Mouse (Mus musculus): Measurements from ENCODE around the gene Nodal. TPM values are rescaled to one million over a fixed set of nuclear protein-coding genes. Genes with fewer than 3 reads are reported as not detected.
"Not testable (repeated sequence)": the region's sequence is repeated elsewhere in the genome, so short reads cannot be mapped to it uniquely, and the experiment has no call there.

Gene Nodal
- polyA plus RNA-seq, 1 experiment from 2014 or later, result 0.10 TPM

- Histone ChIP-seq H3K36me3 (peaks cover 7% of the 10 kb centered on the region; the same call in 1 of the 2 replicates), H3K4me2 (replicated peaks) (no peak overlapping the region), H3K4me3 (no peak overlapping the region), H3K27me3 (no peaks in the 10 kb centered on the region), H3K27ac (no peak overlapping the region), H3K9ac (no peak overlapping the region), H3K4me1 (peaks cover 25% of the 10 kb centered on the region), H3K9me3 (no peaks in the 10 kb centered on the region)
- 73% methylated on average over 7 of the region's 7 CpGs for WGBS
- ATAC-seq (ENCODE audit: insufficient number of reproducible peaks, insufficient read depth, low FRiP score, low TSS enrichment), result no peak
Measured at GRCm38 (mm10) chr10:61440202-61440800, 22.5 kb downstream of the Nodal start.

- Histone ChIP-seq H3K9ac (no peak overlapping the region), H3K27me3 (no peaks in the 10 kb centered on the region), H3K9me3 (no peaks in the 10 kb centered on the region), H3K27ac (peak overlapping the region; percentile 48; the same call in 1 of the 2 replicates), H3K4me3 (no peak overlapping the region), H3K36me3 (no peaks in the 10 kb centered on the region; the same call in 1 of the 2 replicates), H3K4me2 (replicated peaks) (no peak overlapping the region), H3K4me1 (peaks cover 43% of the 10 kb centered on the region)
- 42% methylated on average over 6 of the region's 6 CpGs for WGBS
- ATAC-seq (ENCODE audit: insufficient number of reproducible peaks, insufficient read depth, low FRiP score, low TSS enrichment), result no peak
Measured at GRCm38 (mm10) chr10:61443456-61443855, 25.7 kb downstream of the Nodal start.

GRCm38 (mm10) chr10:61443876-61444275 is 26.1 kb downstream of the Nodal start:
- Histone ChIP-seq H3K9ac (no peak overlapping the region), H3K27me3 (no peaks in the 10 kb centered on the region), H3K27ac (peak overlapping the region; percentile 48; the same call in 1 of the 2 replicates), H3K4me3 (no peak overlapping the region), H3K9me3 (no peaks in the 10 kb centered on the region), H3K4me1 (peaks cover 47% of the 10 kb centered on the region), H3K36me3 (no peaks in the 10 kb centered on the region; the same call in 1 of the 2 replicates), H3K4me2 (replicated peaks) (no peak overlapping the region)
- ATAC-seq (ENCODE audit: insufficient number of reproducible peaks, insufficient read depth, low FRiP score, low TSS enrichment), result no peak
- WGBS, result 50% methylated on average over 1 of the region's 1 CpGs

- H3K36me3 ChIP-seq, result no peaks in the 10 kb centered on the region; the same call in none of the 2 replicates
- H3K27ac ChIP-seq, result no peak overlapping the region
- H3K9me3 ChIP-seq, result no peaks in the 10 kb centered on the region
- no peak overlapping the region for H3K4me3 ChIP-seq
- no peak for ATAC-seq (ENCODE audit: insufficient number of reproducible peaks, insufficient read depth, low FRiP score, low TSS enrichment)
- H3K27me3 ChIP-seq, result no peaks in the 10 kb centered on the region
- no peak overlapping the region for H3K9ac ChIP-seq
- no peak overlapping the region for H3K4me2 ChIP-seq (replicated peaks)
- 83% methylated on average over 3 of the region's 3 CpGs for WGBS
- peaks cover 56% of the 10 kb centered on the region for H3K4me1 ChIP-seq
Measured at GRCm38 (mm10) chr10:61445016-61445415, 27.2 kb downstream of the Nodal start.

GRCm38 (mm10) chr10:61447581-61448353 is 30.0 kb downstream of the Nodal start:
- H3K4me2 ChIP-seq (replicated peaks), result no peak overlapping the region
- WGBS, result 76% methylated on average over 10 of the region's 10 CpGs
- no peak overlapping the region for H3K27ac ChIP-seq
- peaks cover 64% of the 10 kb centered on the region for H3K4me1 ChIP-seq
- no peaks in the 10 kb centered on the region for H3K27me3 ChIP-seq
- H3K4me3 ChIP-seq, result no peak overlapping the region
- no peak for ATAC-seq (ENCODE audit: insufficient number of reproducible peaks, insufficient read depth, low FRiP score, low TSS enrichment)
- no peaks in the 10 kb centered on the region for H3K9me3 ChIP-seq
- no peaks in the 10 kb centered on the region; the same call in none of the 2 replicates for H3K36me3 ChIP-seq
- no peak overlapping the region for H3K9ac ChIP-seq

GRCm38 (mm10) chr10:61448834-61449233 is 31.1 kb downstream of the Nodal start:
- ATAC-seq (ENCODE audit: insufficient number of reproducible peaks, insufficient read depth, low FRiP score, low TSS enrichment), result no peak
- Histone ChIP-seq H3K9me3 (no peaks in the 10 kb centered on the region), H3K36me3 (no peaks in the 10 kb centered on the region; the same call in none of the 2 replicates), H3K9ac (no peak overlapping the region), H3K4me2 (replicated peaks) (no peak overlapping the region), H3K27me3 (no peaks in the 10 kb centered on the region), H3K4me1 (peaks cover 55% of the 10 kb centered on the region), H3K27ac (no peak overlapping the region), H3K4me3 (no peak overlapping the region)
- WGBS, result 73% methylated on average over 3 of the region's 3 CpGs

- peak overlapping the region; percentile 41; the same call in 1 of the 2 replicates for H3K27ac ChIP-seq
- 4% methylated on average over 8 of the region's 8 CpGs for WGBS
- peak overlapping the region; percentile 86 for H3K4me2 ChIP-seq (replicated peaks)
Measured at GRCm38 (mm10) chr10:61451463-61451930, 33.7 kb downstream of the Nodal start.

GRCm38 (mm10) chr10:61451931-61452617 is 34.3 kb downstream of the Nodal start:
- ATAC-seq (ENCODE audit: insufficient number of reproducible peaks, insufficient read depth, low FRiP score, low TSS enrichment), result peak; percentile 62
- whole genome bisulfite sequencing, result under 1% methylated on average over 62 of the region's 62 CpGs

More at GRCm38 (mm10) chr10:61451463-61451930, 33.7 kb downstream of the Nodal start:
- Histone ChIP-seq H3K4me3 (peak overlapping the region; percentile 96), H3K4me1 (peaks cover 39% of the 10 kb centered on the region), H3K9ac (peak overlapping the region; percentile 92), H3K9me3 (no peaks in the 10 kb centered on the region), H3K36me3 (no peaks in the 10 kb centered on the region; the same call in none of the 2 replicates), H3K27me3 (no peaks in the 10 kb centered on the region)
- ATAC-seq (ENCODE audit: insufficient number of reproducible peaks, insufficient read depth, low FRiP score, low TSS enrichment), result no peak

GRCm38 (mm10) chr10:61452645-61453044 is 34.9 kb downstream of the Nodal start, which contains the start of gene Eif4ebp2:
TSS of gene Eif4ebp2 (minus strand) at chr10:61452661.
- Histone ChIP-seq H3K9me3 (no peaks in the 10 kb centered on the region), H3K4me3 (peak within 1 kb of the TSS; percentile 96), H3K36me3 (no peaks in the 10 kb centered on the region; the same call in 1 of the 2 replicates), H3K4me1 (peaks cover 30% of the 10 kb centered on the region), H3K9ac (peak within 1 kb of the TSS; percentile 92), H3K4me2 (replicated peaks) (peak within 1 kb of the TSS; percentile 86), H3K27ac (peak within 1 kb of the TSS; percentile 78), H3K27me3 (no peaks in the 10 kb centered on the region)
- ATAC-seq (ENCODE audit: insufficient number of reproducible peaks, insufficient read depth, low FRiP score, low TSS enrichment), result peak; percentile 93
- under 1% methylated on average over 34 of the region's 36 CpGs for WGBS

More at GRCm38 (mm10) chr10:61451931-61452617, 34.3 kb downstream of the Nodal start:
- Histone ChIP-seq H3K4me1 (peaks cover 33% of the 10 kb centered on the region), H3K36me3 (no peaks in the 10 kb centered on the region; the same call in 1 of the 2 replicates), H3K27ac (peak overlapping the region; percentile 78), H3K4me2 (replicated peaks) (peak overlapping the region; percentile 86), H3K4me3 (peak overlapping the region; percentile 96), H3K9ac (peak overlapping the region; percentile 92), H3K9me3 (no peaks in the 10 kb centered on the region), H3K27me3 (no peaks in the 10 kb centered on the region)

GRCm38 (mm10) chr10:61453171-61453570 is 35.4 kb downstream of the Nodal start:
- H3K9ac ChIP-seq; H3K9me3 ChIP-seq; H3K36me3 ChIP-seq; H3K27me3 ChIP-seq; H3K27ac ChIP-seq; ATAC-seq (ENCODE audit: insufficient number of reproducible peaks, insufficient read depth, low FRiP score, low TSS enrichment): not testable (repeated sequence)
- Histone ChIP-seq H3K4me3 (peak overlapping the region; percentile 96), H3K4me1 (peaks cover 27% of the 10 kb centered on the region), H3K4me2 (replicated peaks) (peak overlapping the region; percentile 35)
- 89% methylated on average over 3 of the region's 3 CpGs for WGBS

GRCm38 (mm10) chr10:61457182-61457581 is 39.4 kb downstream of the Nodal start:
- Histone ChIP-seq H3K9ac (no peak overlapping the region), H3K27me3 (no peaks in the 10 kb centered on the region), H3K4me1 (no peaks in the 10 kb centered on the region), H3K36me3 (no peaks in the 10 kb centered on the region), H3K27ac (no peak overlapping the region), H3K9me3 (no peaks in the 10 kb centered on the region), H3K4me3 (no peak overlapping the region), H3K4me2 (replicated peaks) (no peak overlapping the region)
- ATAC-seq (ENCODE audit: insufficient number of reproducible peaks, insufficient read depth, low FRiP score, low TSS enrichment), result no peak
- 60% methylated on average over 3 of the region's 3 CpGs for WGBS
